Comparison of ENCODE assay signal across 8 mouse cellular contexts in the genomic region with DNA sequence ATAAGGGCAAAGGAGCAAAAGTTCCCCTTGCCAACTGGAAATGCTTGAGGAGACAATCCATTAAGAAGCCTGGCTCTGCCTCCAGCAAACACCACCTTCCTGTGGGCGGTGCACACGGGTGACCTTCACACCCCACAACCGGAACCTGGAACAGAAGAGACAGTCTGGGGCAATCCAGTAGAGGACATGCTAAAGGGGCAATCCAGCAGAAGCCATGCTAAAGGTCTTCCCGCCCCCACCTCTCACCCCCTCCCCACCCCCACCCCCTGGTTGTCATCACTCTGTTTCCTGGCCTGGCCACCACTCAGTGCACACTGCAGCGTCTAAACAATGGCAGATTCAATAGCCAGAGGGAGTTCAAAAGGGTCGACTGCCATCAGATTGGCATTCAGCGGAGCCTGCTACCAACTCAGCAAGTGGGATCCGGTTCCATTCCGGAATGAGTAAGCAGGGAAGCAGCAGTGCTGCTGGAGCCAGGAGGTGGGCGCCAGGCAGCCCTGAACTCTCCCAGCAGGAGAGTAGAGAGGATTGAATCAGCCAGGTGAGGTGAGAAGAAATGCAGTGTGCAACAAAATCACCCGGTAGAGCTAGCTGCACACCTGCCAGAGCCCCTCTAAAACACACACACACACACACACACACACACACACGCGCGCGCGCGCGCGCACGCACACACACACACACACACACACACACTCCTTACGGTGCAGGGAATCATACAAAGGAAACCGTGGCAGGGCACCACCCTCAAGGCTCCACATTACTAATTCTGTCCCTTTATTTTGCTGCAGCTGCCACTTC.
A peak's percentile ranks its signal among the peaks of the same experiment; 100 is the strongest.
DNase-seq lines count a peak whose midpoint lies in the region; ATAC-seq and TF ChIP-seq lines count a peak whose summit lies in the region.

No protein-coding gene starts in this region.

- H3K4me2 ChIP-seq in lung, embryonic 15.5 days = peak overlapping the region; percentile 38

- H3K79me2 ChIP-seq in heart, adult 2 months (replicated peaks; ENCODE audit: control insufficient read depth, insufficient read depth, low read length) = no peaks in the 10 kb centered on the region

- no peaks in the 10 kb centered on the region for H3K9me3 ChIP-seq in lung, embryonic 15.5 days

- intact Hi-C loops in left cerebral cortex, postnatal 4 days (cut with DNase I) = no loop called here
- intact Hi-C loops in left cerebral cortex, postnatal 10 days (cut with DNase I) = no loop called here
- intact Hi-C loops in heart, adult 2 months (cut with DNase I) = no loop called here

- no peak overlapping the region for H3K27ac ChIP-seq in heart, adult 2 months
- peak overlapping the region; percentile 24; the same call in 1 of the 2 replicates for H3K27ac ChIP-seq in lung, embryonic 15.5 days

- no peak for TF ChIP-seq CTCF in heart, adult 2 months (IDR thresholded peaks at IDR 0.05)

- TF ChIP-seq EP300 in heart, adult 2 months (IDR thresholded peaks at IDR 0.05; ENCODE audit: insufficient read depth, low read depth, low read length) = no peak

- TF ChIP-seq POLR2A in heart, adult 2 months (IDR thresholded peaks at IDR 0.05; ENCODE audit: insufficient read depth, low read depth, low read length) = no peak

- H3K4me1 ChIP-seq in heart, adult 2 months (ENCODE audit: control insufficient read depth, insufficient read depth, low read length) = peaks cover 3% of the 10 kb centered on the region
- peaks cover 9% of the 10 kb centered on the region; the same call in 1 of the 2 replicates for H3K4me1 ChIP-seq in lung, embryonic 15.5 days

- no peaks in the 10 kb centered on the region for H3K36me3 ChIP-seq in heart, adult 2 months (ENCODE audit: control insufficient read depth, insufficient read depth, low read length)
- no peaks in the 10 kb centered on the region for H3K36me3 ChIP-seq in lung, embryonic 15.5 days

- H3K27me3 ChIP-seq in heart, adult 2 months (ENCODE audit: control insufficient read depth, insufficient read depth, low read length) = no peaks in the 10 kb centered on the region
- H3K27me3 ChIP-seq in lung, embryonic 15.5 days = no peaks in the 10 kb centered on the region

- 32% methylated on average over 22 of the region's 22 CpGs for WGBS in heart, adult 2 months
- 26% methylated on average over 22 of the region's 22 CpGs for WGBS in lung, embryonic 15.5 days

- peak; percentile 12 for DNase-seq in left cerebral cortex, postnatal 4 days
- DNase-seq in left cerebral cortex, postnatal 10 days (ENCODE audit: extremely low spot score in 1 of 2, low spot score in 2 of 2) = no peak
- DNase-seq in heart, adult 2 months = peak; percentile 24 to 30
- peak; percentile 66 to 68 for DNase-seq in kidney, adult 8-10 months
- peak; percentile 71 for DNase-seq in retina, postnatal 1 day
- DNase-seq in thymus, postnatal 0 days (ENCODE audit: low spot score) = no peak
- no peak for DNase-seq in layer of hippocampus, adult 9-11 months

- ATAC-seq in lung, embryonic 15.5 days (ENCODE audit: borderline replicate concordance, extremely low read depth, low FRiP score, low TSS enrichment) = peak; percentile 68

- no peak overlapping the region for H3K9ac ChIP-seq in heart, adult 2 months (ENCODE audit: low read depth, low read length)
- no peak overlapping the region for H3K9ac ChIP-seq in lung, embryonic 15.5 days

- H3K4me3 ChIP-seq in heart, adult 2 months = no peak overlapping the region
- H3K4me3 ChIP-seq in lung, embryonic 15.5 days = no peak overlapping the region

Comparison
In these comparisons a context has a peak if more than half of its experiments do, and no peak if none do; other contexts are left out.
1. DNase-seq: peak in left cerebral cortex, postnatal 4 days (single experiment), heart, adult 2 months (2 of 2), kidney, adult 8-10 months (2 of 2) and retina, postnatal 1 day (single experiment); none in left cerebral cortex, postnatal 10 days (0 of 2), thymus, postnatal 0 days (single experiment) and layer of hippocampus, adult 9-11 months (single experiment).